Mouse (Mus musculus): ENCODE measurements around the gene Fxr1.

DNA sequence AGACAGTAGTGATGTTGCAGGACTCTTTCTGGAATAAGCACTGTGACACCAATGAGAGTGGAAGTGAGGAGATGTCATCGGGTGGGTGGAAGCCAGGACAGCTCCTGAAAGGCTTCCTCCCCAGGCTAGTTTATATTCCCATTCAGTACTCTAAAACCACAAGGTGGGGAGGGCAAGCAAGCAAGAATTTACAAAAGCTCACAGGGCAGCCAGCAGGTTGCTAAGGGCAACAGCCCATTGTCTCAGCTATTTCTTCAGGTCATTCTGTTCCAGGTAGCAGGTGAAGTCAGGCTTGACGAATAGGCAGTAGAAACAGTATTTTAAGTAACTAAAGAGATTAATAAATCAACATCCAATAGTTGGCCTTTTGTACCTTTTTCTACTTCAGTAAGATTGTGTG is 13.4 kb upstream of the Fxr1 start:
- TF ChIP-seq CTCF (IDR thresholded peaks at IDR 0.05; ENCODE audit: low read depth) (no peak), EP300 (optimal IDR thresholded peaks at IDR 0.05) (no peak)
